Mouse (Mus musculus) spleen, adult 18-20 months (tissue): Measurements from ENCODE around the gene Necap2.

Experiments
- DNase-seq, 2 experiments: peaks; one replicate each; pipeline ENCODE4 v3.0.0; 2022; ENCODE audit warnings: mixed read lengths in 2 of 2

Gene Necap2

DNA sequence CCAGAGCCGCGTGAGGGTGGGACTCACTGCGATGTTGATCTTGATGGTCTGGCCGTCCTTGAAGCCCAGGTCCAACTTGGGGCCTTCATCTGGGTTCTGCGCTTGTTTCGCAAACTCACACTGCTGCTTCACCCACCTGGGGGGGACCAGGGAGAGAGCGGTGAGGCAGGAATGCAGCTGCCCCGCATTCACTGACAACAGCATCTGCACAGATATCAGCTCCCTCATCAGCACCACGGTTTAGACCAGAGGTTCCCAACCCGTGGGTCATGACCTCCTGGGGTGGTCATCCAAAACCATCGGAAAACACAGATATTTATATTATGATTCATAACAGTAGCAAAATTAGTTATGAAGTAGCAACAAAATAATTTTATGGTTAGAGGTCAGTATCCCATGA lies 5.7 kb downstream of the Necap2 start:
- DNase-seq, result no peak

DNA sequence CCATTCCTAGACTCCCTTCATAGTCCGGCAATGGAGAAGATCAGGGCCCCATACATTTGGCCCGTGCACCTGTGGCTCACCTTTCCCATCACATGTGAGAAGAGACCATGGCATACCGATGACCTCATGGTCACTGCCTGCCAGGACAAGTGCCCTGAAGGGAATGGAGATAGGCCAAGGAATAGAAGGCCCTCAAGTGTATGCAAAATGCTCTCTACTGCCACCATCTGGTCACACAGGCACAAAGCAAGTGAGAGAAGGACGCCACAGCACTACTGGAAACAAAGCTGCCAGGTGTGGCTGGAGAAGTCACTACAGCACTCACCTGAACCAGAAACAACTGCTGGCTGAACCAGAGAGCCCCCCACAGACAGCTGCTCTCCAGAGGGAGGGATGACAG lies 8.4 kb downstream of the Necap2 start:
- DNase-seq, result peak in 1 of 2 experiments; percentile 35

DNA sequence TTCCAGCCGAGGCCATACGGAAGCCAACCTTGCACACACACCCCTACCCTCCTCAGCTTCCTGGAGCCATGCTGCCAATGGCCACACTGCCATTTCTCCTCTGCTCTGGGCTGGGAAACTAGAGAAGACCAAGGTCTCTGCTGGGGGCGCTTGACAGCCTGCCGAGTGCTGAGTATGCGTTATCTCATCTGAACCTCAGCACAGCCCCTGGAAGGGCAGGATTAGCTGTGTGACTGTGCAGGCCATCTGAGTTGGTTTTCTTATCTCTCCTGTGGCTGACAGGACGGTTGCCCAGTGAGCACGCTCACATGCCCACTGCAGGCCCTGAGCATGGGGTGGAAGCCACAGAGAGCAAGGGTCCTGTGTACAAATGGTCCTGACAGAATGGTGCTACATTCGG lies 9.5 kb downstream of the Necap2 start:
- DNase-seq, result no peak

DNA sequence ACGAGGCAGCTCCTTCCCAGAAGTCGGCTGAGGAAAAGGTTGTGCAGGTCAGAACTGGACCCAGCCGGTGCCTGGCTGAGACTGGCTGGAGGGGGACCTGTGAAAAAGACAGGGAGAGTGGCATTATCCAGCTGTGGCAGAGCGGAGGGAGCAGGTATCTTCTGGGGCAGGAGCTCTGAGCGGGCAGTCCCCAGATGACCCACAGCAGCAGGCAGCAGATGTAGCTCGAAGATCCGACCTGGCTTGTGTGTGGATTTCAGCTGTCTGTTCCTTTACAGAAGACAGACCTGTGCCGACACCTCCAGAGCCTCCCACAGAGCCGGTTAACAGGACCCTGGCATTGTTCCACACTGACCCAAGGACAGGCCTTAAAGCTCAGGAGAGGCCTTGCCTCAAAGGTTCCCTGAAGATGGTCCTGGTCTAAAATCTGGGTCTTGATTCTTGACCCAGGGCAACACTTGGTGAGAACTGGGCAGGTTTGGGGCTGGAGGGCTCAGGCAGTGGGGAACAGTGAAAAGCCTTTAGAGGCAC lies 10.6 kb downstream of the Necap2 start:
- DNase-seq, result no peak

DNA sequence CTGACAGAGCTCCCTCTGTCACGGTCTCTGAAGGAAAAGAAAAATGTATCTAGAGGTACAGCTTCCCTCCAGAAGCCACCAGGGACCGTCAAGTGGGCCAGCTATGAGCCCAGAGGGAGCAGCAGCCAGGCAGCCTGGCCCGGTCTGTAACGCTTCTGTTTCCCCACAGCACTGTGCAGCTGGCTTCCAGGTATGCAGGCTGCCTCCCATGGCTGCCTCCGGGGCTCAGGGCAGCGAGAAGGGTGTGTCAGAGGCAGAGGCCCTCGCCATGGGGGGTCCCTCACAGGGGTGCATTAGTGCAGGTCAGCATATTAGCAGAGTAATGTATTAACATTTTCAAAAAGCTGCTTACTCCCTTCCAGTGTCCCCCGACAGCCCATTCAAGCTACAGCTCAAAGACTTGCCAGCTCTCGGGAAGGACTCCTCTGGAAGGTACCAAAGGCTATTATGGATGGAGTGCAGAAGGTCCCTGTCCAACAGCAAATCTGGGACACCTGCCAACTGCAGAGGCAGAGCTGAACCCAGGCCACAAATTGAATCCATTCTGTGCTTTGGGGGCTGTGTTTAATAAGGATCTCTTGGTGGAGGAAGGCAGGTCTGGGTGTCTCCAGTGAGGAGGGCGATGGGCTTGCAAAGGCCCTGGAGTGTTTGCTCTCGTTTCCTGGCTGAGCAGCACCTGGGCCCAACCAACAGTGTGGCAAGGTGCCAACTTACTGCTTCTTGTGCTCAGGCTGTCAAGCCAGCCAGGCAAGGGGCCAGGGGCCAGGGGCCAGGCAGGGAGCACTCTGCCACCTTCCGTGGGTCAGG lies 11.2 kb downstream of the Necap2 start:
- no peak for DNase-seq

DNA sequence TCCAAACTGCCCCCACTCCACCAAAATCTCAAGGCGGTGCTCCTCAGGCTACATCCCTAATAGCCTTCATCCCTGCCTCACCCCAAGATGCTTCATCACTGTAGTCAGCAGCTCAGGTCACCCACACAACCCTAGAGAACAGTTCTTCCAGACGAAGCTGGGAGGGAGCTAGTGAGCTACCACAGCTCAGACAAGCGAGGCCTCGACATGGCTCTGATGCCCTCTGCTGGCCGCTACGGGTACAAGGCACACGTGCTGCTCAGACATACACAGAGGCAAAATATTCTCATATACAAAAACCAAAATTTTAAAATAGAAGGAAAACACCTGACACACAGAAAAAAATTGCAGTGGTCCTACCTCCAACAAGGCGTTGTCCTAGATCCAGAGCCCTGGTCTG lies 13.0 kb downstream of the Necap2 start:
- DNase-seq, result peak; percentile 68 to 77

DNA sequence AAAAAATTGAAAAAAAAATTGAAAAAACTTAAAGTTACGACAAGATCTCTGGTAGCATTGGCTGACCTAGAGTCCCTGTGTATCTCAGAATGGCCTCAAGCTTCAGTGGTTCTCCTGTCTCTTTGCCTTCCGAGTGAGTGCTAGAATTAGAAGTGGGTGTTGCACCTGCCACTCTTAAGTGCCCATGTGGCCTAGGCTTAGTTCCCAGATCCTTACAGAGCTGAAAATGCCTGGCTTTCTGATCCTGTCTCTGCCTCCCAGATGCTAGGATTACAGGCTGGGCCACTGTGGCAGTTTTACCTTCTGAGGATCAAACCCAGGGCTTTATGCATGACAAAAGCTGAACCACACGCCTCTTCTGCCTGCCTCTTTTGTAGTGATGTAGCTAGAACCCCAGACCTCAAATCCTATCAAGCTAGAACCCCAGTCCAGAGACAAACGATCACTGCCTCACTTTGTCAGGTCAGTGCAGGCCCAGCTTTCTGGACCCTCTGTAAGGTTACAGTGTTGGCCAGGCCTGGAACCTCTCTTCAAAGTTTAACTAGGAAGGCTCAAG lies 14.0 kb downstream of the Necap2 start:
- DNase-seq, result no peak

DNA sequence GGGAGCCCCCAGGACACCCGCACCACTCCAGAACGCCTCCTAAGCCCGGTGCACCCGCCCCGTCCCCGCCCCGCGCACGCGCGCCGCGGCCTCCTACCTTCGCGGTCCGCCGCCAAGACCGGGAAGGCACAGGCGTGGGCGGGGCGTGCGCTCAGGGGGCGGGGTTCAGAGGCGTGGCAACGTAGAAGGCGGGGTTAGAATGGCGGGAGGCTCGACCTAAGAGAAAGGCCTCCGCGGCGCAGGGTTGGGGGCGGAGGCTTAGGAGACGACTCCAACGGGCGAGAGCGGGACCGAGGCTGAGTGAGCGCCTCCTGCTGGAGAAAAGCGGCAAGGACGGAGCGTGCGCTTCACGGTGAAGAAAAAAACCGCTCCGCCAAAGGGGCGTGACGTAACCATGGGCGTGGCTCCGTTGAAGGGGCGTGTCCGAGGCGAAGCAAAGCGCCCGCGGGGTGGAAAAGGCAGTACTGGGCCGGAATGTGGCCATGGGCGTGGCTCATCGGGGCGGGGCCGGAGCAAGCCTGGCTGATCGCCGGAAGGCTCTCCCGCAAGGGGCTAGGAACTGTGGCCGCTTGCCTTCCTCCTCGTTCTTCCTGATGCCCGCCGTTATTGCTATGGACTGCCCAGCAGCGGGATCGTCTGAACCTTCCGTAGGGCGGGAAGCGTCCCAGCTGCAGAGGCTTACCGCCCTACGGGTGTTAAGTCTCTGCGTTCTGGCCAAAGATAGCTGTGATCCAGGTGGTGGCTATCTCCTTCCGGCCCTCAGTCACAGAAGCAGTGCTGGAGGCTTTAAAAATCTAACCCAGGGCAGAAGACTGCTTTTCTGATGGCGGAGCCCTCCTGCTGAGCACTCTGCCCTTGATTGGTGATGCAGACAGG lies 17.5 kb downstream of the Necap2 start, which contains the start of gene Crocc:
TSS of gene Crocc (minus strand) at position 125 of the 876 bp plus-strand sequence.
- peak; percentile 99 to 100 for DNase-seq

DNA sequence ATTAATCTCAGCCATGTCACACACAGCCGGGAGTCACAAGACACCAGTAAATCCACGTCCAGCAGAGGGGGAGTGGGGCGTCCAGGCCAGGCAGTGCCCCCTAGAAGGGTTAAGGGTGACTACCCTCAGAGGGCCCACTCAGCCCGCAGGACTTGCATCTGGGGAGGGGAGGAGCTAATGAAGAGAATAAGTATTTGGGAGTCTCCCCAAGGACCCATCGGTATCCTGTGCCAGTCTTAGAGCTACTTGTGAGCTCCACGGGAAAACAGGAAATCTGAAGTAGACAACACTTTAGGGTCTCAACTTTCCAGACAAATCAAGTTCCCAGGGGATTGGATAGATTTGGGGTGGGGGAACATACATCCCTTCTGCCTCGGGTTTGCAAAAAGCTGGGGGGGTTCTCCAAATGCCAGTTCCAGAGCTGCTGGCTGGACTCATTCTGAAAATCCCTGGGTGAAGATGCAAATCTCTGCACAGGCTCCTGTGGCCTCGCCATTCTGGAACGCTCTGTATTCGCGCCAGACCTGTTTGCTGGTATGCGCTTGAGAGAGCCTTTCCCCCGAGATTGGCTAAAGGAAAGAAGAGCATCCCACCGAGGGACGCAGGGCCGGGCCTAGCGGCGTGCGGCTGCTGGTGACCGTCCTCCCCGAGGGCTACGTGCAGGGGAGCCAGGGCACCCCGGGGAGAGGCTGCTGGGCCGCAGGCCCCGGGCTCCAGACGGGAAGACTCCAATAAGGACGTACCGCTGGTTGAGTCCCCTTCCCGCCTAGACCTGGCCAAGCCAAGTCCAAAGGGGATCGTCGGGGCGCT lies 18.3 kb downstream of the Necap2 start:
- no peak for DNase-seq

DNA sequence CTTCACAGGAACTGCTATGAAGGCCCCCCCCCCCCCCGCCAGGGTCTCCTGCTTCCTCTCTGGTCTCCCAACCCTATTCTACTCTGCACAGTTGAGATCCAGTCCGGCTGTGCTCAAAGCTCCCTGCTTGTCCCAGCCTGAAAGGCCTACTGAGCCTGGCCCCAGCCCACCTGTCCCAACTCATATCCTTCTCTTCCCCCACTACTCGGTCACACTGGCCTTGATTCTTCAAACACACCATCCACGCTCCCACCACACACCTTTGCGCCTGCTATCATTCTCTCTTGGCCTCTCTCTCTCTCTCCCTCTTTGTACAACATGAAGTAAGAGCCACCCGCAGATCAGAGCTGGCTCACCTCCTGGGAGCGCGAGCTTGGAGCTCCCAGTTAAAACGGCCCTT lies 19.3 kb downstream of the Necap2 start:
- no peak for DNase-seq

DNA sequence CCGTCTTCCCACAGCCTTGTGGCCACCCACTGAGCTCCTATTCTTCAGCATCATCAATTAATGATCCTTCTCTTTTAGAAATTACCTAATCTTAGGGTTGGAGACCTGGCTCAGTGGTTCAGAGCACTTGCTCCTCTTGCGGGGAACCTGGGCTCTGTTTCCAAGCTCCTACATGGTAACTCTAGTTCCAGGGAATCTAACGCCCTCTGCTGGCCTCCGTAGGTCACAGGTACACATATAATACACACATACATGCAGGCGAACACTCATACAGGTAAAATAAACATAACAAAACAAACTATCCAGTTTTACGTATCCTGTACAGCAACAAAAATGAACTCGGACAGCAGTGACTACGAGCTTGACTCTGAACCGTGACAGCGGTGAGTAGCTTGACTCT lies 21.2 kb downstream of the Necap2 start:
- DNase-seq, result no peak

DNA sequence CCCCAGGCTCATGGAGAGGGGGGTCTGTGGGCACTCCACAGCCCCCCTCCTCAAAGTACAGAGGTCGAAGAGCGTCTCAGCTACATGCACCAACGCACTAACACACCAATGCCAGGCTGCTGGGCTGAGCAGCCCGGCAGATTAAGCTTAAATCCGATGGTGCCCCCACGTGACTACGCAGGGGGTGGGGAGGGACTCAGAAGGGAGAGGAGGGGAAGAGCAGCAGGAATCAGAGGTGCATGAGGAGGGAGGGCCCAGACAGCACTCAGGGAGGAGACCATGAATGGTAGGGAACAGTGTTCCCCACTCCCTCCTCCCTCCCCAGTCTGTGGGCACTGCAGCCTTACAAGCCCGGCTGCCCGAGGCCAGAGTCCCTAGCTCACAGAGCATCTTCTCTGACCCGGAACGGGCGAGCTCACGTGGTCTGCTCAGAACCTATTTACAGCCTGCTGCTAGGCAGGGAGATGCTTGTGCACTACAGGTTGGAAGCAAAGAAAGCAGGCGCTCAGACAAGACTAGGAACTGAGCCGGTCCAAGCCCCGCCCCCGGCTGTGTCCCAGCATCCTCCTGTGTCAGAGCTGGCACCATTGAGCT lies 24.5 kb downstream of the Necap2 start:
- DNase-seq, result no peak

DNA sequence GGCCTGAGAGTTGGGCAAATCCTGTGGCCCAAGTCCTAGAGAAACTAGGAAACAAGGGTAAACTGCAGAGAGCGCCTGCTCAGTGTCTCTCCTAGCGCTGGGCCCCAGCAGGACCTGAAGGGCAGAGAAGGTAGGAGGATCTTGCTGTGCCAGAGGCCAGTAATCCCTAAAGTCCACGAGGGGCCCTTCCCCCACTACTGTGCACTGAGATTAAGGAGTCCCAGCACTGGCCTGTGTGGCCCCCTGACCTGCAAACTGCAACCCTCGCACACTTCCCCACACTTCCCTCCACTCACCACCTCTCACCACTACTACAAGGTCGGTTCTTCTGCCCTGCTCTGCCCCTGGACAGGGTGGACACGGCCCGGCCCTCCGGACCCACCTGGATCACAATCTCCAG lies 25.0 kb downstream of the Necap2 start:
- no peak for DNase-seq

DNA sequence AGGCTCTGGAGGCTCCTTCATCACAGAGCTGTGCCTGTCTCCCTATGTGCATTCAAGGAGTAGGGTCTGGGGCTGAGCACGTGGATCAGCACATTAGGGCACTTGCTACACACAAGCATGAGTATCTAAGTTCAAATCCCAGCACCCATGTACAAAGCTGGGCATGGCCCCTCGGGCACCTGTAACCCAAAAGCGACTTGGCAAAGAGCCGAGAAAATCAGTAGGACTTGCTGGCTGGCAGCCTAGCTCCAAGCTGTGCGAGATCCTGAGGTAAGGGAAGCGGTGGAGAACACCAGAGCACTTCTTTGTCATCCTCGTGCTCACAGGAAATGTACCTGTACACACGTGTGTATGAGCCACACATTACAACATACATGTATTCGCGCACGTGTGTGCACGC lies 25.7 kb downstream of the Necap2 start:
- DNase-seq, result no peak

DNA sequence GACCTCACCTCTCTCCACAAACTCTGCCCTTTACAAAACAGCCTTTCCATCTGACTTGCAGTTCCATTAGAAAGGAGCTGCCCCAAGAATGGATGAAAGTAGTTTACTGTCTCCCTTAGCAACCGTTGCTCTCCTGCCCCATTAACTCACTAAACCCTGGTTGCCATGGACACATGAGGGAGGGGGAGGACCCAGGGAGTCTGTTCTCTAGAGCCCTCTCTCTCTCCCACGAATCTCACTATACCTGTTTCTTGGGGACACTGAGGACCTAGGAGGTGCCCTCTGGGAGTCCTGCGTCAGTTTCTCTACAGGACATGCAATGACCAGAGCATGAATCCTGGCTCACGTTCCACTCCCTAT lies 28.7 kb downstream of the Necap2 start:
- no peak for DNase-seq

DNA sequence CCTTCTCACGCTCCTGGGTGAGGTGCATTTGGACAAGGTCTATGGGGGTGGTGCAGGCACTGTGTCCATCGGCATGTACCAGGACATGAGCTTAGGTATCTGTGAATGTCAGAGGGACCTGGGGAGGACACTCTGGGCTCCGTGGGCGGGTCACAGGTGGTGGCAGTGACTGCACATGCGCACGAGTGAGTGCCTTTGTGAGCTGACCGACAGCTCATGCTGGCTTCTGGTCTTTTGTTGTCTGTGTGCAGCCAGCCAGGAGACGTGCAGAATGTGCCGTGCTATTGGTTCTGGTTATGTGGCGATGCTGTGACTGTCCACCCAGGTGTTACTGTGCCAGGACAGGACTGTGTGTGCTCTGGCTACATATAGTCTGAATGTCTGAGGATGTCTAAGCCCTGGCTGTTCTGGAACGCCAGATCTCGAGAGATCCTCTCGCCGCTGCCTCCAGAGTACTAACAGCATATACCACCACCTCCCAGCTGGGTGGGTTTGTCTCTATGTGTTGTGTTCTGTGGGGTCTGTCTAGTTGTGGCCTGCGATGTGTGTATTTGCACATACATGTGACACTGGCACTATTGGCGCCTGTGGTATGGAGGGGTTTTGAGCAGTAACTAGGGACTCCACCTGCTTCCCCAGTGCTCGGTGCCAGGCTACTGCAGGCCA lies 29.2 kb downstream of the Necap2 start:
- DNase-seq, result no peak

DNA sequence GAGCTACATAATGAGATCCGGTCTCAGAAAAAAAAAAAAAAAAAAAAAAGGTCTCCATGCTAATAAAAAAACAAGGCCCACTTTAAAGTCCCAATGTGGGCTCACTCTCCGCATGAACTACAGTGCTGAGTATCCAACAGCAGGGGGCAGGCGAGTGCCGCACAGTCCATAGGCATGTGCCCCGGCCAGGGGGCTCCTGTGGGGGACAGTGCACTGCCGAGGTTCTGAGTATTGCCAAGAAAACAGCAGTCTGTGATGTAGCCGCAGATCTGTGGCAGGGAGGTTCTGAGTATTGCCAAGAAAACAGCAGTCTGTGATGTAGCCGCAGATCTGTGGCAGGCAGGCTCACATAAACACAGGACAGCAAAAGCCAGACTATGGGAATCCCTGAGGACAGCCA lies 33.3 kb downstream of the Necap2 start:
- peak in 1 of 2 experiments; percentile 58 for DNase-seq

DNA sequence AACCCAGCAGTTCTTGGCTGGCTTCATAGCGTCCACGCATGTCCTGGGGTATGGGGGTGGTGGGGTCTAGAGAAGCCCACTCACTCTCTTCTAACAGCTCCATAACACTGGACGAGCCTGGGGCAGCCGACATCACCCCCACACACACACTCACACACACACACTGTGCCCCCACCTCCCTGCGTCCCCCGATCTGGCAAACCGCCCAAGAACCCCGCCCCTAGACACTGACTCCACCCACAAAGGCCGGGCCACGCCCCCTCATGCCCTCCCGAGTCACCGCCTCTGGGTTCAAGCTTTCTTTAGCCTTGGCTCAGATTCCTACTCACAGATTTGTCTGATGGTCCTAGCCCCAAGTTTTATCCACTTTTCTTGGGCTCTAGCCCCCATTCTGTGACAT lies 37.0 kb downstream of the Necap2 start:
- DNase-seq, result no peak

DNA sequence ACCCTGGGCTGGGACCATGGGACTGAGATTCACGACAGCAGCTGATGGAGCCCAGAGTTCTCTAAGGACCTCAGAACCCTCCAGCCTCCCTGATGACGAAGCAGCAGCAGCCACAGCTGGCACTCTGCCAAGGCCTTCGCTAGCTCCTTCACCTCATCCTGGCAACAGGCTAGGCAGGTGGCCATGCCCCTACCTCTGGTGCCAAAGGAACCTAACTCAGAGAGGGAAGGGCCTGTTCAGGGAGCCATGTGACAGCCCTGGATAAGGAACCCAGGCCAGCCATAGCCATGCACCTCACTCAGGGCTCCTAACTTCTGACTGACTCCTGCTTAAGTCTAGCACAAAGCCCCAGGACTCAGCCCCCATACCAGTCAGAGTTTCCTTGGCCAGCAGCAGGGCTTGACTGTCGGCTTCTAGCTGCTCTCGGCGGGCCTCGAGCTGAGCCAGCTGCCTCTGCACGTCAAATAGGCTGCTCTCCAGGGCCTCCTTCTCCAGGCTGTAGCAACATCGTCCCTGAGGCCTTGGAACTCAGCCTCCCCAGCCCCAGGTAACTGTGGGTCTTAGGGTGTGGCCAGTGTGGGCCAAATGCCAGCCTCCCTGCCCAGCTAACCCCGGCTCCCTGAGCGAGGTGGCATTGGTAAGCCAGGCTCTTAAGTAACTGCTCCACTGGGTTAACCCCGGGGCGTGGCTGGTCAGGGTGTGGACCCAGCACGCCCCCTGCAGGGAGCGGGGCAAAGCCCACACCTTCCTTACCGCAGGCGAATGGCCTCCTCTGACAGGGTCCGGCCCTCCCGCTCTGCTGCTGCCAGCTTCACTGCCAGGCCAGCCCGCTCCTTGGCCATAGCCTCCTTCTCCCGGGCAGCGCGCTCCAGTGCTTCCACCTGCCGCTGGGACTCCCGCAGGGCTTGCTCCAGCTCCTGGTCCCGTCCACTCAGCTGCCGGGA lies 44.3 kb downstream of the Necap2 start:
- no peak for DNase-seq

DNA sequence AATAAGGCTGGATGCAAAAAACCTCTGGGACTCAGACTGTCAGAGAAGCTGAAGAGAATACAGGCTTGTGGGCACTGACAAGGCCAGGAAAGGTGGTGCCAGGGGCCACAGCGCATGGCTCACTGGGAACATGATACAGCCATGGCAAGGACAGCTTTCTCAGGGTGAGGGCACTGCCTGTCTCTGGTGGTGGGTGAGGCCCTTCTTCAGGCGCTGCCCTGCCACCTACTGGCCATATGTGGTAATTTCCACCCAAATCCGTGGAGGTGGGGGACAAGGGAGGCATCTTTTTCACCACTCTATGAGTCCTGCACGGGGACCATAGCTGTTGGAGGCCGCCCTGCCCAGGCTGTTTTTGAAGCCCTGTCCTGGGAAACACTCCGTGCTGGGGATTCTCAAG lies 46.4 kb downstream of the Necap2 start:
- DNase-seq, result peak; percentile 60 to 82
